Mouse (Mus musculus): ENCODE data around the gene Ube2j1.
"Not testable (repeated sequence)": the region's sequence is repeated elsewhere in the genome, so short reads cannot be mapped to it uniquely, and the experiment has no call there.

Gene Ube2j1

GRCm38 (mm10) chr4:33031195-33031960 is at the start of gene Ube2j1:
TSS of gene Ube2j1 (plus strand) at chr4:33031416.
- peak; percentile 77 to 83 for DNase-seq (ENCODE audit: low spot score in 2 of 2)

DNA sequence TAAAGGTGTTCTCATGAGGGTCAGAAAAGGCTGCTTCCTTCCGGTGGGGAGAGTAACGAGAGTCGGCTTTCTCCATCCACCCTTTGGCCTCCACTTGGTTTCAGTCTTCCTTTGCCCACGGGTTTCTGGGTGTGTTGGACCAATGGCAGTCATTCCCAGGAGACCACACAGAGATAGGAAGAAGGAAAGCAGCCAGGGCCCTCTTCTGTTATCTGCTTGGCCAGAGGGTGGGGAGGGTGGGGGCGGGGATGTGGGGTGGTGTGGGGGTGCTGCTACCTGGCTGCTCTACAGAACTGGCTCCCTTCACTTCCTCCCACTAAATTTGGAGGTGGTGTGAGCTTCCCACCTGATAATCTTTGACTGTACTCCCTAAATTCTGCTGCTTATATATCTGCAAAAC is 49.6 kb upstream of the Ube2j1 start:
- no peak for DNase-seq (ENCODE audit: low spot score in 2 of 2)

GRCm38 (mm10) chr4:32982041-32982715 is 49.0 kb upstream of the Ube2j1 start:
- DNase-seq (ENCODE audit: low spot score in 2 of 2) = no peak

DNA sequence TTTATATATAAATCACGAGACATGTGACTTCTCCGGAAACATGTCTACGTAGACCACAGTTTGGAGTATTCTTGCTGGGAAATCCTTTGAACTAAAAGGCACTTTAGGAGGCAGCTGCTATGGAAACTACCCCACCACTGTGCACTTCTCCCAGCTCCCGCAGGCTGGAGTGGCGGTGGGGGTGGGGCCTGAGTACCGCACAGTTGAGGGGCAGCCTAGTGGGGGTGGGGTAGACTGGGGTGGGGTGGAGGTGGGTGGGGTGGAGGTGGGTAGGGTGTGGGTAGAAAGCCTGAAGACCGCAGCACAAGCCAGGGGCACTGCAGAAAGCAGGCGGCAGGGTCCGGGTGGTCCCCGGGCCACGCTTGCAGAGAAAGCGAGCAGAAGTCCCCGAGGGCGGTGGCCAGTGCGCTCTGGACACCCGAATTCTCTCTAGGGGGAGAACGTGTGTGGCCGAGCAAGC is 48.5 kb upstream of the Ube2j1 start, which contains the start of gene Rragd:
Rragd (plus strand) TSS at position 322 of the 460 bp plus-strand sequence.
- no peak for DNase-seq (ENCODE audit: low spot score in 2 of 2)

- peak; percentile 24 to 38 for DNase-seq (ENCODE audit: low spot score in 2 of 2)
Observed at GRCm38 (mm10) chr4:32983176-32984155, 47.8 kb upstream of the Ube2j1 start.

DNA sequence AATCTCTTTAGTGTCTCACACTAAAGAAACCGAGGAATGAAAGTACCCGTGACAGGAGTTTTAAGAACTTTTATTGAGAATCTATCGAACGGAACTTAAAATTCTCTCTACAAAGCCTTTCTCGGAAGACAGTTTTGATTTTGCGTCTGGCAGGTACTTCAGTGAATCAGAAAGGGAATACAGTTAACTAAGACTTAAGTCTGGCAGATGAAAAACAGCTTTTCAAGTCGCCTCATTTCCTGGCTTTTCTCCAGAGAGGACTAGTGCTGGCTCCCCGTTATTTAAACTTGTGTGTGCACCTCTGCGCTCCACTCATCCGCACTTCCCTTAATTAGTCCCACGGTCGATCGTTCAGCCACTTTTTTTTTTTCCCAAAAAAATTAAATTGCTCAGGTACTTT is 47.0 kb upstream of the Ube2j1 start:
- no peak for DNase-seq (ENCODE audit: low spot score in 2 of 2)

- no peak for DNase-seq (ENCODE audit: low spot score in 2 of 2)
Observed at GRCm38 (mm10) chr4:32984801-32985675, 46.2 kb upstream of the Ube2j1 start.

GRCm38 (mm10) chr4:32985684-32986083 is 45.5 kb upstream of the Ube2j1 start:
- no peak for DNase-seq (ENCODE audit: low spot score in 2 of 2)

- peak in 1 of 2 experiments; percentile 10 for DNase-seq (ENCODE audit: low spot score in 2 of 2)
Observed at GRCm38 (mm10) chr4:32987006-32987405, 44.2 kb upstream of the Ube2j1 start.

GRCm38 (mm10) chr4:32989346-32989745 is 41.9 kb upstream of the Ube2j1 start:
- no peak for DNase-seq (ENCODE audit: low spot score in 2 of 2)

DNA sequence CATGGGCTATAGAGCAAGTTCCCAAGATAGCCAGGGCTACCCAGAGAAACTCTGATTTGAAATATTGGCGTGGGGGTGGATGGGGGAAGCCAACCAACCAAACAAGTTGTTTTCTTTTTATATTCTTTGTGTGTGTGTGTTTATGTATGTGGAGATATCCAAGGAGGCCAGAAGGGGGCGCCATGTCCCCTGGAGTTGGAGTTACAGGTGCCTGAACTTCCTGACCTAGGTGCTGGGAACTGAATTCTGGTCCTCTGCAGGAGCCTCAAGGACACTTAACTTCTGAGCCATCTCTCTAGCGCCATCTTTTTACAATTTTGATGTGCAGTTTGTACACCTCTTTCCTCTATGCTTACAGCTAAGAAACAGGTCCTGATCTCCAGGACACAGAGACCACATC is 37.0 kb upstream of the Ube2j1 start:
- DNase-seq (ENCODE audit: low spot score in 2 of 2) = no peak

DNA sequence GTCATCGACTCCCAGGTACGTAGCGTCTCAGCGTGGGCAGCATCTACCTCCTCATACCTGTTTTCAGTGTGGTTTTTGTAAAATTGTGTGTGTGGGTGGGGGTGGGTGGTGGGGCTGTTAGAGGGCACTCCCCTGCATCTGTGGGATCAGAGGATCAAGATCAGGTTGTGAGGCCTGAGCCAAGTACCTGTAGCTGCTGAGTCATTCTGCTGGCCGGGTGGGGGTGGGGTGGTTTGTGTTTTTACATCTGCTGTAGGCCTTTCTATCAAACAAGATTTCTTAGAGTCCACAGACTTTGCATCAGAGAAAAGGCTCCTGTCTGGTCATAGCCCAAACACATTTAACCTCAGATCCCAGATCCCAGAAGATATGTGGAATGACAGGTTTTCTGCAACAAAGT is 35.1 kb upstream of the Ube2j1 start:
- no peak for DNase-seq (ENCODE audit: low spot score in 2 of 2)

GRCm38 (mm10) chr4:32997571-32997970 is 33.6 kb upstream of the Ube2j1 start:
- no peak for DNase-seq (ENCODE audit: low spot score in 2 of 2)

GRCm38 (mm10) chr4:32998996-32999395 is 32.2 kb upstream of the Ube2j1 start:
- no peak for DNase-seq (ENCODE audit: low spot score in 2 of 2)

- DNase-seq (ENCODE audit: low spot score in 2 of 2) = no peak
Observed at GRCm38 (mm10) chr4:33002081-33002480, 29.1 kb upstream of the Ube2j1 start.

GRCm38 (mm10) chr4:33005595-33006470 is 25.4 kb upstream of the Ube2j1 start:
- not testable (repeated sequence) for DNase-seq (ENCODE audit: low spot score in 2 of 2)

DNA sequence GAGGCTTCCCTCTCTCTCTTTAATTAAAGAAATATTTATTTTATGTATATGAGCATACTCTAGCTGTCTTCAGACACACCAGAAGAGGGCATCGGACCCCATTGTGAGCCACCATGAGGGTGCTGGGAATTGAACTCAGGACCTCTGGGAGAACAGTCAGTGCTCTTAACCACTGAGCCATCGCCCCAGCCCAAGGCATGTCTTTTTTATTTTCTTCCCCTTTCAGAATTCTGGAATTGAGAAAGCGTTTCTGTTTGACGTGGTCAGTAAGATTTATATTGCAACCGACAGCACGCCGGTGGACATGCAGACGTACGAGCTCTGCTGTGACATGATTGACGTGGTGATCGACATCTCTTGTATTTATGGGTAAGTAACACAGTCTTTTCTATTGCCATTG is 24.4 kb upstream of the Ube2j1 start:
- no peak for DNase-seq (ENCODE audit: low spot score in 2 of 2)

DNA sequence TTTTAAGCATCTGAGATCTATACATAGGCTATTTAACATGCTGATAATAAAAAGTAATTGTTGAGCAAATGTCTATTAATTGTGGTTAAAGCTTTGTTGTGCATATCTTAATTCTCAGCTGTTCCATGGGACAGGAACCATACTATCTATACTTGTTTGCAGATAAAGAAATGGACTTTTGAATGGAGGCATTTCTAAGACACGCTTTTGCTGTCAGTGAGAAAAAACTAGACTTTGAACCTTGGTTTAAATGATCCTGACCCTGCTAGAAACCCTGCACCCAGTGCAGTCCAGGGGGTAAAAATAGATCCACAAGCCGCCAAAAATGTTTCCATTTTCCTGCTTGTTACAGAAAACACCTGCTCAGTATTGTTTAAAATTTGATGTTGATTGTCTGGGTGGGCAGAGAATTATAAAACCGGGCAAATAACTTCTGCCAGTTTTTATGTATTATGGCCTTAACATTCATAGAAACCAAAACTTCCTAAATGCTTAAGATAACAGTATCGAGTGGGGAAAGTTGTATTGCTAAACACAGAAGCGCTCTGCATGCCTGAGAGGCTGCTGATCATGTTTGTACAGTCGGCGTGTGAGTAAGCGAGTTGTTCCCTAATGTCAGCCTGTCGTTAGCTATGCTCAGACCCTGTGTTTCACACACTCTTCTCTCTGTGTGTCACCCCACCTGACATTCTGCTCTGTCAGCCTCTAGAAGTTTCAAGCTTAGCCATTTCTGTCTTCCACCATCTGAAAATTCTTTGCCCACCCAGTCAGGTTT is 23.6 kb upstream of the Ube2j1 start:
- no peak for DNase-seq (ENCODE audit: low spot score in 2 of 2)

- DNase-seq (ENCODE audit: low spot score in 2 of 2) = no peak
Observed at GRCm38 (mm10) chr4:33010078-33010477, 21.1 kb upstream of the Ube2j1 start.

Data from spleen, postnatal 14 days (tissue).